Mouse (Mus musculus): Measurements from ENCODE around the gene Tgtp1.
"Not testable (repeated sequence)": the region's sequence is repeated elsewhere in the genome, so short reads cannot be mapped to it uniquely, and the experiment has no call there.

Gene Tgtp1

GRCm38 (mm10) chr11:48994018-48994417 lies at the start of gene Tgtp1:
Gene Tgtp1 (minus strand): TSS chr11:48994172.
- not testable (repeated sequence) for DNase-seq (ENCODE audit: low spot score in 2 of 2)

- not testable (repeated sequence) for DNase-seq (ENCODE audit: low spot score in 2 of 2)
Measured at GRCm38 (mm10) chr11:49012074-49012473, 18.1 kb upstream of the Tgtp1 start.

GRCm38 (mm10) chr11:49006785-49007184 lies 12.8 kb upstream of the Tgtp1 start:
- not testable (repeated sequence) for DNase-seq (ENCODE audit: low spot score in 2 of 2)

- not testable (repeated sequence) for DNase-seq (ENCODE audit: low spot score in 2 of 2)
Measured at GRCm38 (mm10) chr11:49006317-49006716, 12.3 kb upstream of the Tgtp1 start.

- DNase-seq (ENCODE audit: low spot score in 2 of 2), result not testable (repeated sequence)
Measured at GRCm38 (mm10) chr11:49000411-49000810, 6.4 kb upstream of the Tgtp1 start.

- not testable (repeated sequence) for DNase-seq (ENCODE audit: low spot score in 2 of 2)
Measured at GRCm38 (mm10) chr11:48993296-48993695, 676 bp downstream of the Tgtp1 start.

- DNase-seq (ENCODE audit: low spot score in 2 of 2), result not testable (repeated sequence)
Measured at GRCm38 (mm10) chr11:48991740-48992520, 2.0 kb downstream of the Tgtp1 start, which contains the start of gene Gm12185. Gene Gm12185 (minus strand): TSS chr11:48992226.

GRCm38 (mm10) chr11:48989981-48990380 lies 4.0 kb downstream of the Tgtp1 start:
- not testable (repeated sequence) for DNase-seq (ENCODE audit: low spot score in 2 of 2)

GRCm38 (mm10) chr11:48988219-48988618 lies 5.8 kb downstream of the Tgtp1 start:
- not testable (repeated sequence) for DNase-seq (ENCODE audit: low spot score in 2 of 2)

- DNase-seq (ENCODE audit: low spot score in 2 of 2), result not testable (repeated sequence)
Measured at GRCm38 (mm10) chr11:48982848-48983247, 11.1 kb downstream of the Tgtp1 start.

- DNase-seq (ENCODE audit: low spot score in 2 of 2), result not testable (repeated sequence)
Measured at GRCm38 (mm10) chr11:48980052-48980451, 13.9 kb downstream of the Tgtp1 start.

GRCm38 (mm10) chr11:48979251-48979650 lies 14.7 kb downstream of the Tgtp1 start, which contains the start of gene 9930111J21Rik1:
Gene 9930111J21Rik1 (minus strand): TSS chr11:48979398.
- not testable (repeated sequence) for DNase-seq (ENCODE audit: low spot score in 2 of 2)

- DNase-seq (ENCODE audit: low spot score in 2 of 2), result not testable (repeated sequence)
Measured at GRCm38 (mm10) chr11:48978240-48978939, 15.6 kb downstream of the Tgtp1 start, which contains the start of gene Olfr56. Gene Olfr56 (plus strand): TSS chr11:48978889.

- DNase-seq (ENCODE audit: low spot score in 2 of 2), result not testable (repeated sequence)
Measured at GRCm38 (mm10) chr11:48974686-48975085, 19.3 kb downstream of the Tgtp1 start.

- not testable (repeated sequence) for DNase-seq (ENCODE audit: low spot score in 2 of 2)
Measured at GRCm38 (mm10) chr11:48946090-48946489, 47.9 kb downstream of the Tgtp1 start, which contains the start of gene Psme2b. Gene Psme2b (minus strand): TSS chr11:48946190.

GRCm38 (mm10) chr11:48939286-48939685 lies 54.7 kb downstream of the Tgtp1 start:
- DNase-seq (ENCODE audit: low spot score in 2 of 2), result not testable (repeated sequence)

Measured in spleen, postnatal 10 days (tissue).